Mouse (Mus musculus): ENCODE data around the gene Gm10718. TPM values are rescaled to one million over a fixed set of nuclear protein-coding genes. Genes with fewer than 3 reads are reported as not detected.
"Not testable (repeated sequence)": the region's sequence is repeated elsewhere in the genome, so short reads cannot be mapped to it uniquely, and the experiment has no call there.

Gene Gm10718
- 0.68 TPM in 1 of 2 replicates, not detected in the other for polyA plus RNA-seq (2015; fragmentation: Nextera tagmentation; extraction: Ambion mirVana)

DNA sequence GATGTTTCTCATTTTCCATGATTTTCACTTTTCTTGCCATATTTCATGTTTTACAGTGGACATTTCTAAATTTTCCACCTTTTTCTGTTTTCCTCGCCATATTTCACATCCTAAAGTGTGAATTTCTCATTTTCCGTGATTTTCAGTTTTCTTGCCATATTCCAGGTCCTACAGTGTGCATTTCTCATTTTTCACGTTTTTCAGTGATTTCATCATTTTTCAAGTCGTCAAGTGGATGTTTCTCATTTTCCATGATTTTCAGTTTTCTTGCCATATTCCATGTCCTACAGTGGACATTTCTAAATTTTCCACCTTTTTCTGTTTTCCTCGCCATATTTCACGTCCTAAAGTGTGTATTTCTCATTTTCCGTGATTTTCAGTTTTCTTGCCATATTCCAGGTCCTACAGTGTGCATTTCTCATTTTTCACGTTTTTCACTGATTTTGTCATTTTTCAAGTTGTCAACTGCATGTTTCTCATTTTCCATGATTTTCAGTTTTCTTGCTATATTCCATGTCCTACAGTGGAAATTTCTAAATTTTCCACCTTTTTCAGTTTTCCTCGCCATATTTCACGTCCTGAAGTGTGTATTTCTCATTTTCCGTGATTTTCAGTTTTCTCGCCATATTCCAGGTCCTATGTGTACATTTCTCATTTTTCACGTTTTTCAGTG, at the start of gene Gm10718:
Gm10718 (plus strand) TSS at position 236 of the 673 bp plus-strand sequence.
- 78% methylated on average over 12 of the region's 13 CpGs for WGBS
- ATAC-seq (ENCODE audit: low FRiP score); H3K27me3 ChIP-seq (replicated peaks): not testable (repeated sequence)

DNA sequence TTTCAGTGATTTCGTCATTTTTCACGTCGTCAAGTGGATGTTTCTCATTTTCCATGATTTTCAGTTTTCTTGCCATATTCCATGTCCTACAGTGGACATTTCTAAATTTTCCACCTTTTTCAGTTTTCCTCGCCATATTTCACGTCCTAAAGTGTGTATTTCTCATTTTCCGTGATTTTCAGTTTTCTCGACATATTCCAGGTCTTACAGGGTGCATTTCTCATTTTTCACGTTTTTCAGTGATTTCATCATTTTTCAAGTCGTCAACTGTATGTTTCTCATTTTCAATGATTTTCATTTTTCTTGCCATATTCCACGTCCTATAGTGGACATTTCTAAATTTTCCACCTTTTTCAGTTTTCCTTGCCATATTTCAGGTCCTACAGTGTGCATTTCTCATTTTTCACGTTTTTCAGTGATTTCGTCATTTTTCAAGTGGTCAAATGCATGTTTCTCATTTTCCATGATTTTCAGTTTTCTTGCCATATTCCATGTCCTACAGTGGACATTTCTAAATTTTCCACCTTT, 22.8 kb upstream of the Gm10718 start, which contains the start of gene Gm10722:
Gm10722 (plus strand) TSS at position 478 of the 528 bp plus-strand sequence.
- ATAC-seq (ENCODE audit: low FRiP score); H3K27ac ChIP-seq (replicated peaks); H3K36me3 ChIP-seq; H3K27me3 ChIP-seq (replicated peaks); H3K4me1 ChIP-seq; H3K4me2 ChIP-seq; H3K9ac ChIP-seq (replicated peaks); H3K4me3 ChIP-seq (replicated peaks); H3K9me3 ChIP-seq (replicated peaks): not testable (repeated sequence)
- WGBS, result 74% methylated on average over 12 of the region's 12 CpGs

More for the DNA sequence above, at the start of gene Gm10718:
- not testable (repeated sequence) for H3K36me3 ChIP-seq; H3K4me1 ChIP-seq; H3K9ac ChIP-seq (replicated peaks); H3K4me3 ChIP-seq (replicated peaks); H3K27ac ChIP-seq (replicated peaks); H3K9me3 ChIP-seq (replicated peaks); H3K4me2 ChIP-seq

DNA sequence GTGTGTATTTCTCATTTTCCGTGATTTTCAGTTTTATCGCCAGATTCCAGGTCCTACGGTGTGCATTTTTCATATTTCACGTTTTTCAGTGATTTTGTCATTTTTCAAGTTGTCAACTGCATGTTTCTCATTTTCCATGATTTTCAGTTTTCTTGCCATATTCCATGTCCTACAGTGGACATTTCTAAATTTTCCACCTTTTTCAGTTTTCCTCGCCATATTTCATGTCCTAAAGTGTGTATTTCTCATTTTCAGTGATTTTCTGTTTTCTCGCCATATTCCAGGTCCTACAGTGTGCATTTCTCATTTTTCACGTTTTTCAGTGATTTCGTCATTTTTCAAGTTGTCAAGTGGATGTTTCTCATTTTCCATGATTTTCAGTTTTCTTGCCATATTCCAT, 22.3 kb upstream of the Gm10718 start:
- H3K9ac ChIP-seq (replicated peaks); H3K27ac ChIP-seq (replicated peaks); H3K36me3 ChIP-seq; H3K27me3 ChIP-seq (replicated peaks); H3K4me3 ChIP-seq (replicated peaks); H3K4me1 ChIP-seq; H3K4me2 ChIP-seq; ATAC-seq (ENCODE audit: low FRiP score); H3K9me3 ChIP-seq (replicated peaks): not testable (repeated sequence)
- 67% methylated on average over 8 of the region's 8 CpGs for WGBS

DNA sequence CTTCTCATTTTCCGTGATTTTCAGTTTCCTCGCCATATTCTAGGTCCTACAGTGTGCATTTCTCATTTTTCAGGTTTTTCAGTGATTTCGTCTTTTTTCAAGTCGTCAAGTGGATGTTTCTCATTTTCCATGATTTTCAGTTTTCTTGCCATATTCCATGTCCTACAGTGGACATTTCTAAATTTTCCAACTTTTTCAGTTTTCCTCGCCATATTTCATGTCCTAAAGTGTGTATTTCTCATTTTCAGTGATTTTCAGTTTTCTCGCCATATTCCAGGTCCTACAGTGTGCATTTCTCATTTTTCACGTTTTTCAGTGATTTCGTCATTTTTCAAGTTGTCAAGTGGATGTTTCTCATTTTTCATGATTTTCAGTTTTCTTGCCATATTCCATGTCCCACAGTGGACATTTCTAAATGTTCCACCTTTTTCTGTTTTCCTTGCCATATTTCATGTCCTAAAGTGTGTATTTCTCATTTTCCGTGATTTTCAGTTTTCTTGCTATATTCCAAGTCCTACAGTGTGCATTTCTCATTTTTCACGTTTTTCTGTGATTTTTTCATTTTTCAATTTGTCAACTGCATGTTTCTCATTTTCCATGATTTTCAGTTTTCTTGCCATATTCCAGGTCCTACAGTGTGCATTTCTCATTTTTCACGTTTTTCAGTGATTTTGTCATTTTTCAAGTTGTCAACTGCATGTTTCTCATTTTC, 21.2 kb upstream of the Gm10718 start:
- 70% methylated on average over 9 of the region's 11 CpGs for WGBS
- H3K27me3 ChIP-seq (replicated peaks); H3K9ac ChIP-seq (replicated peaks); H3K27ac ChIP-seq (replicated peaks); H3K4me2 ChIP-seq; H3K9me3 ChIP-seq (replicated peaks); H3K4me3 ChIP-seq (replicated peaks); H3K36me3 ChIP-seq; H3K4me1 ChIP-seq: not testable (repeated sequence)
- ATAC-seq (ENCODE audit: low FRiP score), result peak; percentile 84

DNA sequence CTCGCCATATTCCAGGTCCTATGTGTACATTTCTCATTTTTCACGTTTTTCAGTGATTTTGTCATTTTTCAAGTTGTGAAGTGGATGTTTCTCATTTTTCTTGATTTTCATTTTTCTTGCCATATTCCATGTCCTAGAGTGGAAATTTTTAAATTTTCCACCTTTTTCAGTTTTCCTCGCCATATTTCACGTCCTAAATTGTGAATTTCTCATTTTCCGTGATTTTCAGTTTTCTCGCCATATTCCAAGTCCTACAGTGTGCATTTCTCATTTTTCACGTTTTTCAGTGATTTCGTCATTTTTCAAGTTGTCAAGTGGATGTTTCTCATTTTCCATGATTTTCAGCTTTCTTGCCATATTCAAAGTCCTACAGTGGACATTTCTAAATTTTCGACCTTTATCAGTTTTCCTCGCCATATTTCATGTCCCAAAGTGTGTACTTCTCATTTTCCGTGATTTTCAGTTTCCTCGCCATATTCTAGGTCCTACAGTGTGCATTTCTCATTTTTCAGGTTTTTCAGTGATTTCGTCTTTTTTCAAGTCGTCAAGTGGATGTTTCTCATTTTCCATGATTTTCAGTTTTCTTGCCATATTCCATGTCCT, 20.5 kb upstream of the Gm10718 start, which contains the start of gene Gm11168:
Gm11168 (plus strand) TSS at position 553 of the 603 bp plus-strand sequence.
- H3K4me1 ChIP-seq; H3K9me3 ChIP-seq (replicated peaks); H3K27me3 ChIP-seq (replicated peaks); H3K27ac ChIP-seq (replicated peaks); H3K4me2 ChIP-seq; ATAC-seq (ENCODE audit: low FRiP score); H3K36me3 ChIP-seq; H3K9ac ChIP-seq (replicated peaks); H3K4me3 ChIP-seq (replicated peaks): not testable (repeated sequence)
- 73% methylated on average over 6 of the region's 14 CpGs for WGBS

DNA sequence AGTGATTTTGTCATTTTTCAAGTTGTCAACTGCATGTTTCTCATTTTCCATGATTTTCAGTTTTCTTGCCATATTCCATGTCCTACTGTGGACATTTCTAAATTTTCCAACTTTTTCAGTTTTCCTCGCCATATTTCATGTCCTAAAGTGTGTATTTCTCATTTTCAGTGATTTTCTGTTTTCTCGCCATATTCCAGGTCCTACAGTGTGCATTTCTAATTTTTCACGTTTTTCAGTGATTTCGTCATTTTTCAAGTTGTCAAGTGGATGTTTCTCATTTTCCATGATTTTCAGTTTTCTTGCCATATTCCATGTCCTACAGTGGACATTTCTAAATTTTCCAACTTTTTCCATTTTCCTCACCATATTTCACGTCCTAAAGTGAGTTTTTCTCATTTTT, 17.2 kb upstream of the Gm10718 start:
- H3K27ac ChIP-seq (replicated peaks); H3K9ac ChIP-seq (replicated peaks); H3K36me3 ChIP-seq; ATAC-seq (ENCODE audit: low FRiP score); H3K4me2 ChIP-seq; H3K27me3 ChIP-seq (replicated peaks); H3K4me1 ChIP-seq; H3K9me3 ChIP-seq (replicated peaks); H3K4me3 ChIP-seq (replicated peaks): not testable (repeated sequence)
- WGBS, result 85% methylated on average over 1 of the region's 5 CpGs

DNA sequence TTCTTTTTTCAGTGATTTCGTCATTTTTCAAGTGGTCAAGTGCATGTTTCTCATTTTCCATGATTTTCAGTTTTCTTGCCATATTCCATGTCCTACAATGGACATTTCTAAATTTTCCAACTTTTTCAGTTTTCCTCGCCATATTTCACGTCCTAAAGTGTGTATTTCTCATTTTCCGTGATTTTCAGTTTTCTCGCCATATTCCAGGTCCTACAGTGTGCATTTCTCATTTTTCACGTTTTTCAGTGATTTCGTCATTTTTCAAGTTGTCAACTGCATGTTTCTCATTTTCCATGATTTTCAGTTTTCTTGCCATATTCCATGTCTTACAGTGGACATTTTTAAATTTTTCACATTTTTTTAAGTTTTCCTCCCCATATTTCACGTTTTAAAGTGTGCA, 16.7 kb upstream of the Gm10718 start:
- not testable (repeated sequence) for H3K9me3 ChIP-seq (replicated peaks); H3K36me3 ChIP-seq; H3K9ac ChIP-seq (replicated peaks); H3K4me2 ChIP-seq; H3K27ac ChIP-seq (replicated peaks); H3K4me1 ChIP-seq; H3K4me3 ChIP-seq (replicated peaks); H3K27me3 ChIP-seq (replicated peaks)
- 74% methylated on average over 8 of the region's 8 CpGs for WGBS
- ATAC-seq (ENCODE audit: low FRiP score), result peak; percentile 83

DNA sequence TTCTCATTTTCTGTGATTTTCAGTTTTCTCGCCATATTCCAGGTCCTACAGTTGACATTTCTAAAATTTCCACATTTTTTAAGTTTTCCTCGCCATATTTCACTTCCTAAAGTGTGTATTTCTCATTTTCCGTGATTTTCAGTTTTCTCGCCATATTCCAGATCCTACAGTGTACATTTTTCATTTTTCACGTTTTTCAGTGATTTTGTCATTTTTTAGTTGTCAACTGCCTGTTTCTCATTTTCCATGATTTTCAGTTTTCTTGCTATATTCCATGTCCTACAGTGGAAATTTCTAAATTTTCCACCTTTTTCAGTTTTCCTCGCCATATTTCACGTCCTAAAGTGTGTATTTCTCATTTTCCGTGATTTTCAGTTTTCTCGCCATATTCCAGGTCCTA, 16.1 kb upstream of the Gm10718 start:
- not testable (repeated sequence) for H3K4me1 ChIP-seq; H3K9me3 ChIP-seq (replicated peaks); H3K9ac ChIP-seq (replicated peaks); H3K27ac ChIP-seq (replicated peaks); H3K36me3 ChIP-seq; H3K4me3 ChIP-seq (replicated peaks); H3K27me3 ChIP-seq (replicated peaks); H3K4me2 ChIP-seq
- peak; percentile 46; the same call in 1 of the 2 replicates for ATAC-seq (ENCODE audit: low FRiP score)
- 79% methylated on average over 8 of the region's 9 CpGs for WGBS

DNA sequence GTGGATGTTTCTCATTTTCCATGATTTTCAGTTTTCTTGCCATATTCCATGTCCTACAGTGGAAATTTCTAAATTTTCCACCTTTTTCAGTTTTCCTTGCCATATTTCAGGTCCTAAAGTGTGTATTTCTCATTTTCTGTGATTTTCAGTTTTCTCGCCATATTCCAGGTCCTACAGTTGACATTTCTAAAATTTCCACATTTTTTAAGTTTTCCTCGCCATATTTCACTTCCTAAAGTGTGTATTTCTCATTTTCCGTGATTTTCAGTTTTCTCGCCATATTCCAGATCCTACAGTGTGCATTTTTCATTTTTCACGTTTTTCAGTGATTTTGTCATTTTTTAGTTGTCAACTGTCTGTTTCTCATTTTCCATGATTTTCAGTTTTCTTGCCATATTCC, 14.0 kb upstream of the Gm10718 start:
- not testable (repeated sequence) for H3K4me2 ChIP-seq; H3K9ac ChIP-seq (replicated peaks); H3K4me3 ChIP-seq (replicated peaks); H3K9me3 ChIP-seq (replicated peaks); H3K36me3 ChIP-seq; H3K27me3 ChIP-seq (replicated peaks); H3K27ac ChIP-seq (replicated peaks); H3K4me1 ChIP-seq
- WGBS, result no CpG with 5 or more reads among the region's 5 CpGs
- 0 out of 2 replicates have a peak, but pooled peaks have one; percentile 42 for ATAC-seq (ENCODE audit: low FRiP score)

DNA sequence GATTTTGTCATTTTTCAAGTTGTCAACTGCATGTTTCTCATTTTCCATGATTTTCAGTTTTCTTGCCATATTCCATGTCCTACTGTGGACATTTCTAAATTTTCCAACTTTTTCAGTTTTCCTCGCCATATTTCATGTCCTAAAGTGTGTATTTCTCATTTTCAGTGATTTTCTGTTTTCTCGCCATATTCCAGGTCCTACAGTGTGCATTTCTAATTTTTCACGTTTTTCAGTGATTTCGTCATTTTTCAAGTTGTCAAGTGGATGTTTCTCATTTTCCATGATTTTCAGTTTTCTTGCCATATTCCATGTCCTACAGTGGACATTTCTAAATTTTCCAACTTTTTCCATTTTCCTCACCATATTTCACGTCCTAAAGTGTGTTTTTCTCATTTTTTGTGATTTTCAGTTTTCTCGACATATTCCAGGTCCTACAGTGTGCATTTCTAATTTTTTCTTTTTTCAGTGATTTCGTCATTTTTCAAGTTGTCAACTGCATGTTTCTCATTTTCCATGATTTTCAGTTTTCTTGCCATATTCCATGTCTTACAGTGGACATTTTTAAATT, 11.2 kb upstream of the Gm10718 start:
- not testable (repeated sequence) for H3K27ac ChIP-seq (replicated peaks); H3K4me1 ChIP-seq; H3K36me3 ChIP-seq; H3K9me3 ChIP-seq (replicated peaks); H3K9ac ChIP-seq (replicated peaks); ATAC-seq (ENCODE audit: low FRiP score); H3K27me3 ChIP-seq (replicated peaks); H3K4me3 ChIP-seq (replicated peaks); H3K4me2 ChIP-seq
- 89% methylated on average over 3 of the region's 7 CpGs for WGBS

DNA sequence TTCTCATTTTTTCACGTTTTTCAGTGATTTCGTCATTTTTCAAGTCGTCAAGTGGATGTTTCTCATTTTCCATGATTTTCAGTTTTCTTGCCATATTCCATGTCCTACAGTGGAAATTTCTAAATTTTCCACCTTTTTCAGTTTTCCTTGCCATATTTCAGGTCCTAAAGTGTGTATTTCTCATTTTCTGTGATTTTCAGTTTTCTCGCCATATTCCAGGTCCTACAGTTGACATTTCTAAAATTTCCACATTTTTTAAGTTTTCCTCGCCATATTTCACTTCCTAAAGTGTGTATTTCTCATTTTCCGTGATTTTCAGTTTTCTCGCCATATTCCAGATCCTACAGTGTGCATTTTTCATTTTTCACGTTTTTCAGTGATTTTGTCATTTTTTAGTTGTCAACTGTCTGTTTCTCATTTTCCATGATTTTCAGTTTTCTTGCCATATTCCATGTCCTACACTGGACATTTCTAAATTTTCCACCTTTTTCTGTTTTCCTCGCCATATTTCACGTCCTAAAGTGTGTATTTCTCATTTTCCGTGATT, 10.5 kb upstream of the Gm10718 start, which contains the start of gene Gm10721:
Gm10721 (plus strand) TSS at position 408 of the 547 bp plus-strand sequence.
- H3K4me1 ChIP-seq; H3K9ac ChIP-seq (replicated peaks); H3K4me2 ChIP-seq; H3K36me3 ChIP-seq; H3K27ac ChIP-seq (replicated peaks); H3K9me3 ChIP-seq (replicated peaks); H3K27me3 ChIP-seq (replicated peaks); H3K4me3 ChIP-seq (replicated peaks): not testable (repeated sequence)
- WGBS, result no CpG with 5 or more reads among the region's 11 CpGs
- peak; percentile 63 for ATAC-seq (ENCODE audit: low FRiP score)
